Mouse (Mus musculus) embryonic facial prominence, embryonic 11.5 days (tissue): ENCODE measurements around the gene Carmil3. TPM values are rescaled to one million over a fixed set of nuclear protein-coding genes. Genes with fewer than 3 reads are reported as not detected.

Experiments used
- ATAC-seq: fragments of 200-750 bp; cut with Nextera tagmentation; replicated peaks from 2 replicates; pipeline ENCODE4 v1.8.0; 2017; ENCODE audit warnings: low read depth; ENCODE audit not compliant: insufficient number of reproducible peaks, low FRiP score, low TSS enrichment
- DNase-seq: peaks from one replicate; pipeline ENCODE4 v3.0.0-alpha.2; 2015; ENCODE audit warnings: low spot score
- H3K27ac ChIP-seq: fragments of 300-500 bp; sonication (generic); replicated peaks from 2 replicates; pipeline ENCODE4 v1.5.1; 2014; ENCODE audit warnings: mild to moderate bottlenecking, low read depth, low read length, control low read depth
- H3K27me3 ChIP-seq: fragments of 300-500 bp; sonication (generic); 2 replicates; pipeline ENCODE4 v1.6.1; 2014; ENCODE audit warnings: mild to moderate bottlenecking, low read length, moderate library complexity, mixed read lengths; ENCODE audit not compliant: control insufficient read depth, insufficient read depth
- H3K36me3 ChIP-seq: fragments of 300-500 bp; sonication (generic); replicated peaks from 2 replicates; pipeline ENCODE4 v1.6.1; 2014; ENCODE audit warnings: low read depth, mild to moderate bottlenecking, low read length, moderate library complexity, mixed read lengths; ENCODE audit not compliant: control insufficient read depth, insufficient read depth
- H3K4me1 ChIP-seq: fragments of 300-500 bp; sonication (generic); 2 replicates; pipeline ENCODE4 v1.6.1; 2014; ENCODE audit warnings: low read length, mixed read lengths; ENCODE audit not compliant: control insufficient read depth, insufficient read depth
- H3K4me2 ChIP-seq: fragments of 300-500 bp; sonication (generic); 2 replicates; pipeline ENCODE4 v1.6.1; 2014; ENCODE audit warnings: low read depth, mild to moderate bottlenecking, control low read depth, low read length, moderate library complexity
- H3K4me3 ChIP-seq: fragments of 300-500 bp; sonication (generic); 2 replicates; pipeline ENCODE4 v1.5.1; 2014; ENCODE audit warnings: low read depth, low read length, control low read depth
- H3K9ac ChIP-seq: fragments of 300-500 bp; sonication (generic); replicated peaks from 2 replicates; pipeline ENCODE4 v1.6.1; 2014; ENCODE audit warnings: mild to moderate bottlenecking, control low read depth, low read length
- H3K9me3 ChIP-seq: fragments of 300-500 bp; sonication (generic); replicated peaks from 2 replicates; pipeline ENCODE4 v1.6.1; 2016; ENCODE audit warnings: mild to moderate bottlenecking, low read length, inconsistent platforms, mixed read lengths; ENCODE audit not compliant: control insufficient read depth
- WGBS: fragments of 180-500 bp; shearing (Covaris S2); extraction: QIAGEN DNeasy Blood & Tissue Kit; methylation state at CpG from one replicate; pipeline ENCODE4 v1.1.7; 2014; 5-methylcytosine and 5-hydroxymethylcytosine counted together
- polyA plus RNA-seq: library from polyadenylated mRNA; unstranded; fragments of >200 nt; fragmentation: Nextera tagmentation; extraction: Ambion mirVana; gene quantifications from 2 replicates; pipeline ENCODE4 v1.2.1, GENCODE M21; 2014

The Carmil3 gene
- polyA plus RNA-seq, 1 experiment from 2014 or later = 4.9 TPM

- Histone ChIP-seq H3K27me3 (no peaks in the 10 kb centered on the region), H3K4me1 (no peaks in the 10 kb centered on the region), H3K9me3 (no peaks in the 10 kb centered on the region), H3K4me2 (no peak overlapping the region), H3K36me3 (no peaks in the 10 kb centered on the region), H3K4me3 (no peak overlapping the region), H3K27ac (no peak overlapping the region), H3K9ac (no peak overlapping the region)
- ATAC-seq = no peak
- DNase-seq = no peak
- WGBS = 79% methylated on average over 7 of the region's 7 CpGs
Observed at GRCm38 (mm10) chr14:55467108-55467507, 23.3 kb upstream of the Carmil3 start.

GRCm38 (mm10) chr14:55468301-55468741 is 22.1 kb upstream of the Carmil3 start:
- Histone ChIP-seq H3K4me2 (no peak overlapping the region), H3K27ac (no peak overlapping the region), H3K36me3 (no peaks in the 10 kb centered on the region), H3K27me3 (no peaks in the 10 kb centered on the region), H3K9me3 (no peaks in the 10 kb centered on the region), H3K4me1 (no peaks in the 10 kb centered on the region), H3K4me3 (no peak overlapping the region), H3K9ac (no peak overlapping the region)
- ATAC-seq (no peak), DNase-seq (no peak)
- 84% methylated on average over 2 of the region's 2 CpGs for WGBS

GRCm38 (mm10) chr14:55469041-55469440 is 21.4 kb upstream of the Carmil3 start:
- no peak overlapping the region for H3K4me3 ChIP-seq
- no peaks in the 10 kb centered on the region for H3K36me3 ChIP-seq
- H3K27me3 ChIP-seq = no peaks in the 10 kb centered on the region
- no peaks in the 10 kb centered on the region for H3K4me1 ChIP-seq
- WGBS = 84% methylated on average over 2 of the region's 2 CpGs
- no peak overlapping the region for H3K9ac ChIP-seq
- ATAC-seq (no peak), DNase-seq (no peak)
- no peak overlapping the region for H3K27ac ChIP-seq
- no peak overlapping the region for H3K4me2 ChIP-seq
- H3K9me3 ChIP-seq = no peaks in the 10 kb centered on the region

- Histone ChIP-seq H3K36me3 (no peaks in the 10 kb centered on the region), H3K4me1 (no peaks in the 10 kb centered on the region), H3K4me3 (no peak overlapping the region), H3K27ac (no peak overlapping the region), H3K27me3 (no peaks in the 10 kb centered on the region), H3K4me2 (no peak overlapping the region), H3K9me3 (no peaks in the 10 kb centered on the region), H3K9ac (no peak overlapping the region)
- DNase-seq (no peak), ATAC-seq (no peak)
- 78% methylated on average over 6 of the region's 6 CpGs for WGBS
Observed at GRCm38 (mm10) chr14:55469821-55470220, 20.6 kb upstream of the Carmil3 start.

GRCm38 (mm10) chr14:55470806-55471205 is 19.6 kb upstream of the Carmil3 start:
- ATAC-seq (no peak), DNase-seq (peak; percentile 56)
- no peaks in the 10 kb centered on the region for H3K36me3 ChIP-seq
- H3K4me2 ChIP-seq = no peak overlapping the region
- no peak overlapping the region for H3K4me3 ChIP-seq
- H3K9ac ChIP-seq = no peak overlapping the region
- H3K27ac ChIP-seq = no peak overlapping the region
- H3K9me3 ChIP-seq = no peaks in the 10 kb centered on the region
- no peaks in the 10 kb centered on the region for H3K4me1 ChIP-seq
- WGBS = 11% methylated on average over 10 of the region's 10 CpGs
- H3K27me3 ChIP-seq = no peaks in the 10 kb centered on the region

GRCm38 (mm10) chr14:55475654-55476053 is 14.8 kb upstream of the Carmil3 start:
- no peak for DNase-seq

GRCm38 (mm10) chr14:55477421-55477820 is 13.0 kb upstream of the Carmil3 start:
- no peaks in the 10 kb centered on the region for H3K4me1 ChIP-seq
- no peak overlapping the region for H3K4me3 ChIP-seq
- H3K9me3 ChIP-seq = no peaks in the 10 kb centered on the region
- DNase-seq = no peak
- no peaks in the 10 kb centered on the region for H3K27me3 ChIP-seq
- no peak overlapping the region for H3K9ac ChIP-seq
- no peaks in the 10 kb centered on the region for H3K36me3 ChIP-seq
- H3K27ac ChIP-seq = no peak overlapping the region
- ATAC-seq = no peak
- WGBS = 97% methylated on average over 1 of the region's 1 CpGs
- H3K4me2 ChIP-seq = no peak overlapping the region

More at GRCm38 (mm10) chr14:55475654-55476053, 14.8 kb upstream of the Carmil3 start:
- Histone ChIP-seq H3K27ac (no peak overlapping the region), H3K36me3 (no peaks in the 10 kb centered on the region), H3K4me1 (no peaks in the 10 kb centered on the region), H3K27me3 (no peaks in the 10 kb centered on the region), H3K9ac (no peak overlapping the region), H3K4me2 (no peak overlapping the region), H3K4me3 (no peak overlapping the region), H3K9me3 (no peaks in the 10 kb centered on the region)
- ATAC-seq = no peak
- WGBS = 67% methylated on average over 2 of the region's 2 CpGs

GRCm38 (mm10) chr14:55477829-55478228 is 12.6 kb upstream of the Carmil3 start:
- H3K27me3 ChIP-seq = no peaks in the 10 kb centered on the region
- H3K9ac ChIP-seq = no peak overlapping the region
- H3K4me3 ChIP-seq = no peak overlapping the region
- H3K9me3 ChIP-seq = no peaks in the 10 kb centered on the region
- 90% methylated on average over 5 of the region's 5 CpGs for WGBS
- H3K36me3 ChIP-seq = no peaks in the 10 kb centered on the region
- no peak overlapping the region for H3K27ac ChIP-seq
- ATAC-seq (no peak), DNase-seq (no peak)
- no peaks in the 10 kb centered on the region for H3K4me1 ChIP-seq
- no peak overlapping the region for H3K4me2 ChIP-seq
